Mouse (Mus musculus): ENCODE measurements around the gene Amd1. TPM values are rescaled to one million over a fixed set of nuclear protein-coding genes. Genes with fewer than 3 reads are reported as not detected.

The Amd1 gene
- polyA plus RNA-seq, 1 experiment from 2014 or later, result 43.2 TPM

DNA sequence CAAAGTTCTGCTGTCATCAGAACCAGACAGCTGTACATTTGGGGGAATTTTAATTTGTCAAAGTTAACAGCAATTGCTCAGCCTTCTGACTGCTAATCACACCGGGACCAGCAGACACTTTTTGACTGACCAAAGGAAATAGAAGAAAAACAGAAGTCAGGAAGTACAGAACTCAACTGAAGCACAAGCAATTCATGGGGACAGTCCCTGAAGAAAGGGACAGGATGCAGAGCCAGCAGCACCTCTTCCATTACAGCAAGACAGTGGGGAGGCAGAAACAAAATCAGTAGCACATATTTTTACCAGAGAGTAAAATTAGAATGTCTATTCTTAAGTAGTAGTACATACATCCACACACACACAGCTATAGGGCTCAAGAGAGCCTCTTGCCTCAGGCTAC, 15.2 kb downstream of the Amd1 start:
- WGBS, result 98% methylated on average over 1 of the region's 1 CpGs
- Histone ChIP-seq H3K36me3 (peaks cover 29% of the 10 kb centered on the region), H3K9ac (replicated peaks) (no peak overlapping the region), H3K4me3 (no peak overlapping the region), H3K27ac (replicated peaks) (no peak overlapping the region), H3K4me2 (replicated peaks) (no peak overlapping the region), H3K27me3 (no peaks in the 10 kb centered on the region), H3K9me3 (no peaks in the 10 kb centered on the region), H3K4me1 (peaks cover 3% of the 10 kb centered on the region; the same call in 1 of the 2 replicates)
- ATAC-seq (replicated peaks), result no peak

DNA sequence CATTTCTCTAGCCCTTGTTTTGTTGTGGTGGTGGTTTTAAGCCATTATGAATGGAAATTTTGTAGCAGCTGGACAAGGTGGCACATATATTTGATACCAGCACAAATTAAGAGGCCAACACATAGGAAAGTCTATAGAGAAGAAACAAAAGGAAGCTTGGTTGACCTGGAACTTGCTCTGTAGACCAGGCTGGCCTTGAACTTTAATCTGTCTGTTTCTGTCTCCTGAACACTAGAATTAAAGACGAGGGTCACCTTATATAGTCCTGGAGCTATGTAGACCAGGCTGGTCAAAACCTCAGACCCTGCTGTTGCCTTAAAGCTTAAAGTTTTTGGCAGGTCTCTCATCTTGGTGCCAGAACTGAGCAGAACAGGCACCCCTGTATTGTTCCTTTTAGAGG, 16.4 kb downstream of the Amd1 start:
- no peak for ATAC-seq (replicated peaks)
- Histone ChIP-seq H3K4me3 (no peak overlapping the region), H3K4me1 (peaks cover 3% of the 10 kb centered on the region; the same call in 1 of the 2 replicates), H3K9ac (replicated peaks) (no peak overlapping the region), H3K4me2 (replicated peaks) (no peak overlapping the region), H3K36me3 (peaks cover 19% of the 10 kb centered on the region), H3K27me3 (no peaks in the 10 kb centered on the region), H3K9me3 (no peaks in the 10 kb centered on the region), H3K27ac (replicated peaks) (no peak overlapping the region)
- WGBS, result 79% methylated on average over 1 of the region's 1 CpGs

DNA sequence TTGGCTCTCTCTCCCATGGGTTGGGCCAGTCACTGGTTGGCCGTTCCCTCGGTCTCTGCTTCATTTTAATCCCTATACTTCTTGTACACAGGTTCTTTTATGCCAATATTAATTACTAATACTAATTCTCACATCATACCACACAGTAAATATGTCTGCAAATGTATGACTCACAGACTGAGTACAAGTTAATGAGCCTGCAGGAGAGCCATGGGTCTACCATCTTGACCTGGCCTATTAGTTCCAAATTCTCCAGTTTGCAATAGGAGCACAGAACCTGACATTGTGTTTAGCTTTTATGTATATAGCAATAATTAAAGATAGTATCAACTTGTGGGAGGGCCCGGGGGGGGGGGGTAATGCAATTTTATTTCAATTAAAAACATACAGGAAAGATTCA, 17.0 kb downstream of the Amd1 start:
- ATAC-seq (replicated peaks), result peak; percentile 51; the same call in 1 of the 2 replicates
- 78% methylated on average over 3 of the region's 3 CpGs for WGBS
- H3K9me3 ChIP-seq, result no peaks in the 10 kb centered on the region

DNA sequence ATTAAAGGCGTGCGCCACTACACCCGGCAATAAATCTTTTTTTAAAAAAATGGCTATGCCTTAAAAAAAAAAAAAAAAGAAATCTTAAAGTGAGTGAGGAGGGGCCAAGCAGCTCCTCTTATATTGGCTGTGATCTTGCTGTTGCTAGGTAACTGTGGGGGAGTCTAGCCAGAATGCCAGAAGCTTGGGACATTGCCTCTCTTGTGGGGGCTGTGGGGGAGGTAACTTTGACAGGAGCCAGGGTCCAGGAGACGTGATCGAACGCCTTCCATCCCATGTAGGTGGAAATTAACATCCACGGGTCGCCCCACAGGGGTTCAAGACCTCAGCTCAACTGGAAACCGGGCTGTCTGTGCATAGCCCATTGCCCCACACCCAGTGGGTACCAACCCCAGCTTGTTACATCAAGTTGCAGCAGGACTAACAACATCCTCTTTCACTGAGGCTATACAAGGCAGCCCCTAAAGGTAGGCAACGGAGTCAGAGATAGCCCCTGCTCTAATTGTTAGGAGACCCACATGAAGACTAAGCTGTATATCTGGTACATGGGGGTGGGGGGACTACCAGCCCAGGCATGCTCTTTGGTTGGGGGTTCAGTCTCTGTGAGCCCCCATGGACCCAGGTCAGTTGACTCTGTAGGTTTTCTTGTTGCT, 17.7 kb downstream of the Amd1 start:
- Histone ChIP-seq H3K4me2 (replicated peaks) (no peak overlapping the region), H3K27ac (replicated peaks) (no peak overlapping the region), H3K36me3 (peaks cover 13% of the 10 kb centered on the region), H3K4me1 (peaks cover 3% of the 10 kb centered on the region; the same call in 1 of the 2 replicates), H3K9me3 (no peaks in the 10 kb centered on the region), H3K4me3 (no peak overlapping the region), H3K9ac (replicated peaks) (no peak overlapping the region), H3K27me3 (no peaks in the 10 kb centered on the region)
- peak; percentile 60 for ATAC-seq (replicated peaks)
- WGBS, result 79% methylated on average over 10 of the region's 10 CpGs

More for the DNA sequence above, 17.0 kb downstream of the Amd1 start:
- Histone ChIP-seq H3K36me3 (peaks cover 17% of the 10 kb centered on the region), H3K4me2 (replicated peaks) (no peak overlapping the region), H3K9ac (replicated peaks) (no peak overlapping the region), H3K4me1 (peaks cover 3% of the 10 kb centered on the region; the same call in 1 of the 2 replicates), H3K27ac (replicated peaks) (no peak overlapping the region), H3K4me3 (no peak overlapping the region), H3K27me3 (no peaks in the 10 kb centered on the region)

DNA sequence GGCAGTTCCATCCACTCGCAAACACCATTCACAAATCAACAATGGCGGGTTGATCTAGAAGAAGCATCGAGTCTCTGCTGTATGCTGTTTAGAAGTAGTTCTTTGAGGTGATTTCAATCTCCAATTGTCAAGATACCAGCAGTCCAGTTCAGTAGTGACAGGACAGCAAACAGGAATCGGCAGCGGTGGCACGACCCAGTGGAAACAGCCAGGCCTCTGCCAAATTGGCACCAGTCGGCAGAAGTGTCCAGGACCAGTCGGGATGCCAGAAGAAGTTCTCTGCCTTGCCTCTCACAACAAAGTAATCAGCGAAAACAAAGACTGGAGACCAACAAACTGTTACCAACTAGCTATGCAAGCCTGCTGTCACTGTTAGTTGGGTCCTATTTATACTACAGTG, 18.4 kb downstream of the Amd1 start:
- no peak overlapping the region for H3K4me3 ChIP-seq
- no peak overlapping the region for H3K4me2 ChIP-seq (replicated peaks)
- 90% methylated on average over 9 of the region's 9 CpGs for WGBS
- ATAC-seq (replicated peaks), result no peak
- no peak overlapping the region for H3K9ac ChIP-seq (replicated peaks)
- no peaks in the 10 kb centered on the region for H3K9me3 ChIP-seq
- H3K36me3 ChIP-seq, result peaks cover 12% of the 10 kb centered on the region
- H3K4me1 ChIP-seq, result peaks cover 3% of the 10 kb centered on the region; the same call in 1 of the 2 replicates
- H3K27me3 ChIP-seq, result no peaks in the 10 kb centered on the region
- no peak overlapping the region for H3K27ac ChIP-seq (replicated peaks)

DNA sequence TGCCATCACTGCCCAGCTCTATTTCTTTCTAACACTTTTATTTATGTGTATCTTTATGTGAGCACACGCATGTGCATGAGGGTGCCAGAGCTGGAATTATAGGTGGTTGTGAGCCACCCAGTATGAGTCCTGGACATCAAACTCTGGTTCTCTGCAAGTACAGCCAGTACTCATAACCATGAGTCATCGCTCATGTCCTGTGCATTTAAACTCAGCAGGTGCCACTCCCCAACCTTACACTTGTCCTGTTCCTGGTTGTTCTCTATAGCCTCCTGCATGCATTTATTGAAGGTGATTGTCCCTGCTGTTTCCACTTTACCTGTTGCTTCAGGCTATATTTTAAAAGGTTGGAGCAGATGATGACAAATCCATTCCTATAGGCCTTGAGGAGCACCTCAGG, 20.4 kb downstream of the Amd1 start:
- Histone ChIP-seq H3K4me2 (replicated peaks) (no peak overlapping the region), H3K4me3 (no peak overlapping the region), H3K27me3 (no peaks in the 10 kb centered on the region), H3K9me3 (no peaks in the 10 kb centered on the region), H3K36me3 (peaks cover 8% of the 10 kb centered on the region), H3K27ac (replicated peaks) (no peak overlapping the region), H3K4me1 (peaks cover 3% of the 10 kb centered on the region; the same call in 1 of the 2 replicates), H3K9ac (replicated peaks) (no peak overlapping the region)
- no peak for ATAC-seq (replicated peaks)
- 94% methylated on average over 2 of the region's 2 CpGs for WGBS

DNA sequence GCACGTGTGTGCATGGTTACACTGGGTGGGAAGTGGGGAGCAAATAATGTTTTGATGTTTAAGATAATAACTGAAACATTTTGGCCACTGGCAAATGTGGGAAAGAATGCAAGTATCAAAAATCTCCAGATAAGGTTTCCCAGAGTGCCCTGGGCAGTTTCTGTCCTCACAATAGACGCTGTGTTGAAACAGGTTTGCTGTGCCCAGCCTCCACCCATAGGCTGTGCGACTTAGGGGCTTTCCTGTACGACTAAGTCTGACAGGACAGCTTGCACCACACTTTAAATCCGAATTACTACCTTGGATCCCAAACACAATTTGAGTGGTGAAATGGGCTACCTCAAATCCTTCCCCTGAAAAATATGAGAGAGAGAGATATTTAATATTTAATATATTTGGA, 23.7 kb downstream of the Amd1 start:
- Histone ChIP-seq H3K36me3 (no peaks in the 10 kb centered on the region), H3K27me3 (no peaks in the 10 kb centered on the region), H3K4me3 (no peak overlapping the region), H3K27ac (replicated peaks) (no peak overlapping the region), H3K9me3 (no peaks in the 10 kb centered on the region), H3K9ac (replicated peaks) (no peak overlapping the region), H3K4me1 (no peaks in the 10 kb centered on the region), H3K4me2 (replicated peaks) (no peak overlapping the region)
- no peak for ATAC-seq (replicated peaks)
- WGBS, result 75% methylated on average over 5 of the region's 5 CpGs

DNA sequence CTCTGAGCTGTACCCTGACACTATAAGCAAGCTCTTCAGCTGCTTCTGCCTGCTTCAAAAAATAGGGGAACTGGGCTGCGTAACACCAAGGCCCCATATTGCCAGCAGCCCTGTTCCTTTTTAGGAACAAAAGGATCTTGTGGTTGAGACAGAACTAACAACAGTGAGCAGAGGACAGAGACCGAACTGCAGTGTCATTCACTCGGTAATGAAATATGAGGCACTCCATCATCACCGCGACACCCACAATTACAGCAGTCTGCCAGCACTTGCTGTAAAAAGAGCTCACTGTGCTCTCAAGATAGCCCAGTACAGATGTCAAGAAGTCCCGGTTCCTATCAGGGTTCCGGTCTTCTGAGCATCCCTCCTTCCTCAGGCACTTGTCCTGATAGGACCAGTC, 26.0 kb downstream of the Amd1 start:
- H3K36me3 ChIP-seq, result no peaks in the 10 kb centered on the region
- no peaks in the 10 kb centered on the region for H3K27me3 ChIP-seq
- no peaks in the 10 kb centered on the region for H3K4me1 ChIP-seq
- no peak overlapping the region for H3K9ac ChIP-seq (replicated peaks)
- 85% methylated on average over 7 of the region's 7 CpGs for WGBS
- H3K4me3 ChIP-seq, result no peak overlapping the region
- no peak overlapping the region for H3K4me2 ChIP-seq (replicated peaks)
- ATAC-seq (replicated peaks), result no peak
- no peaks in the 10 kb centered on the region for H3K9me3 ChIP-seq
- H3K27ac ChIP-seq (replicated peaks), result no peak overlapping the region

DNA sequence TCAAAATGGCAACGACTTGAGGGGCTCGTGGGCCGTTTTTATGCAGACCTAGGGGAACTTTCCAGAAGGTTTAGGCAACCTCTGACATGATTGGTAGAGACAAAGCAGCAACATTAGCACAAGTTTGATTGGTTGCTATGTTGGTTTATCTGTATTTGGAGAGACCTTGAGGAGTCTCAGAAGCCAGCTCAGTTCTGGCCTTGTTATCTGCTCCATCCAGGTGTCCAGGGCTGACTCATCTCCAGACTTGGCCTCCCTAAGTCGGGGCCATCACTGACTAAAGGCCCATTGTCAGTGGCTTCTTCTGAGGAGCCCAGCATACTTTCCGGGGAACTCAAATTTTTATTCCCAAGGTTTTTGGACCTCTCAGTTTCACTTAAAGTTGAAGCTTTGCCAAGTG, 28.0 kb downstream of the Amd1 start:
- no peak for ATAC-seq (replicated peaks)
- 87% methylated on average over 5 of the region's 5 CpGs for WGBS
- no peaks in the 10 kb centered on the region for H3K4me1 ChIP-seq

DNA sequence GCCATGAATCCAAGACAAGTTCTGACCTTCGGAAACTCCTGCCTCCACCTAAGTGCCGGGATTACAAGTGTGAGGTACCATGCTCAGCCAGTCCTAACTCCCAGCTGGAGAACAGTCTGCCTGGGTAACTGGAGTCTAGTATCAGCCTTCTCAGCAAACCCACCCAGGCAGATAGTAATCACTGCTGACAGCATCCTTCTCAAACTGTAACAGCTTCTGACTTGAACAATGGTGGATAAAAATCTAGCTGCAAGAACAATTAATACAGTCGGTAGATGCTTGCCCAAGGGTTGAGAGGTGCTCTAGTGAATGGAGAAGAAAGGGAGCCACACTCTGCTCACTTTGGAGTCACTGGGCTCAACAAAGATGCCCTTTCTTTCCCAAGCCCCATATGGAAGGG, 30.8 kb downstream of the Amd1 start:
- 84% methylated on average over 3 of the region's 3 CpGs for WGBS

More for the DNA sequence above, 28.0 kb downstream of the Amd1 start:
- Histone ChIP-seq H3K4me2 (replicated peaks) (no peak overlapping the region), H3K4me3 (no peak overlapping the region), H3K9me3 (no peaks in the 10 kb centered on the region), H3K27me3 (no peaks in the 10 kb centered on the region), H3K9ac (replicated peaks) (no peak overlapping the region), H3K27ac (replicated peaks) (no peak overlapping the region), H3K36me3 (no peaks in the 10 kb centered on the region)

DNA sequence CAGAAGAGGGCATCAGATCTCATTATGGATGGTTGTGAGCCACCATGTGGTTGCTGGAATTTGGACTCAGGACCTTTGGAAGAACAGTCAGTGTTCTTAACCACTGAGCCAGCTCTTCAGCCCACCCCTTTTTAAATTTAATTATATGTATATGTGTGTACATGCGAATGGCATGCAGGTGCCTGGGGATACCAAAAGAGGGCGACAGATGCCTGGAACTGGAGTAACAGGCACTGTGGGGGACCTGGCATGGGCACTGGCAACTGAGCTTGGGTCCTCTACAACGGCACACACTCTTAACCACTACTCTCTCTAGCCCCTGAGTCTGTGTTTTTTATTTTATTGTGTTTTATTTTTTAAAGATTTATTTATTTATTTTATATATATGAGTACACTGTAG, 37.1 kb downstream of the Amd1 start:
- no peak overlapping the region for H3K9ac ChIP-seq (replicated peaks)
- no peaks in the 10 kb centered on the region for H3K9me3 ChIP-seq
- ATAC-seq (replicated peaks), result no peak
- 93% methylated on average over 3 of the region's 3 CpGs for WGBS
- H3K27ac ChIP-seq (replicated peaks), result no peak overlapping the region
- H3K4me3 ChIP-seq, result no peak overlapping the region
- no peaks in the 10 kb centered on the region for H3K4me1 ChIP-seq
- no peaks in the 10 kb centered on the region for H3K27me3 ChIP-seq
- H3K4me2 ChIP-seq (replicated peaks), result no peak overlapping the region
- no peaks in the 10 kb centered on the region for H3K36me3 ChIP-seq

More for the DNA sequence above, 30.8 kb downstream of the Amd1 start:
- no peaks in the 10 kb centered on the region for H3K9me3 ChIP-seq
- H3K4me3 ChIP-seq, result no peak overlapping the region
- ATAC-seq (replicated peaks), result no peak
- no peak overlapping the region for H3K27ac ChIP-seq (replicated peaks)
- no peaks in the 10 kb centered on the region for H3K4me1 ChIP-seq
- no peak overlapping the region for H3K9ac ChIP-seq (replicated peaks)
- no peak overlapping the region for H3K4me2 ChIP-seq (replicated peaks)
- H3K27me3 ChIP-seq, result no peaks in the 10 kb centered on the region
- no peaks in the 10 kb centered on the region for H3K36me3 ChIP-seq

DNA sequence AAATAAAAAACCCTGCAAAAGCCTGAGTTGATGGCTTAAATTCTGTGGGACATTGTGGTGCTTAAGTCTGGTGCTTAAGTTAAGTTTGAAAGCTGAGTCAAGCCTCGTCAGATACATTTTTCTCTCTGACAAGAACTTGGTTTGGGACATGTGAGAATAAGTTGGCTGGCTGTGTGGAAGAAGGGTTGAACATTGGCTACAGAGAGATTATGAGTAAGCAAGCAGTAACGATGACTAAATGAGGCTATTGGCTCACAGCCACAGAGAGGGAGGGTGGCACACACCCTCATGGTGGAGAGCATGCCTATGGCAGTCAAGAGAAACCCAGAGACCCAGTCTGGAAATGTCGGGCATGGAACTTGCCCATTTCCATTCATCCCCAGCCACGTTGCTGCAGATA, 38.3 kb downstream of the Amd1 start:
- Histone ChIP-seq H3K4me2 (replicated peaks) (no peak overlapping the region), H3K36me3 (no peaks in the 10 kb centered on the region), H3K9ac (replicated peaks) (no peak overlapping the region), H3K4me3 (no peak overlapping the region), H3K27me3 (no peaks in the 10 kb centered on the region), H3K27ac (replicated peaks) (no peak overlapping the region), H3K4me1 (peaks cover 2% of the 10 kb centered on the region; the same call in 1 of the 2 replicates), H3K9me3 (no peaks in the 10 kb centered on the region)
- WGBS, result 65% methylated on average over 4 of the region's 4 CpGs
- no peak for ATAC-seq (replicated peaks)

DNA sequence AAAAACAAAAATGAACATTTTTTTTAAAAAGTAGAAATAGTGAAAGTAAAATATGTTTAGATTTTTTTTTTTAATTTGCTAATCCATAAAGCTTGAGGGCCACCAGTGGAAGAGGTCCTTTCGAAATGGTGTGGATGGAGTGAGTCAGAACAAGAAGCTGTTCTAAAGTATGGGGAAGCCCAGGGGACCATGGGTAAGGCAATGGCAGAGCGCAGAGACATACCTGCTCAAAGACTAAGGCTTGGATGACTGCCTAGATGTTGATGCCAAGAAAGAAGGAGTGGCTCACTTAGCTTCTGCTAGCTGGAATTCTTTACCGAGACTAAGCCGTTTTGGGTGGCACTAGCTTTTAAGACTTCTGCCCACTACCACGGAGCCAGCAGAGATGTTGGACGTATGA, 39.8 kb downstream of the Amd1 start:
- Histone ChIP-seq H3K4me3 (no peak overlapping the region), H3K36me3 (no peaks in the 10 kb centered on the region), H3K9me3 (no peaks in the 10 kb centered on the region), H3K4me1 (peaks cover 3% of the 10 kb centered on the region; the same call in 1 of the 2 replicates), H3K27ac (replicated peaks) (no peak overlapping the region), H3K27me3 (no peaks in the 10 kb centered on the region), H3K9ac (replicated peaks) (no peak overlapping the region), H3K4me2 (replicated peaks) (no peak overlapping the region)
- ATAC-seq (replicated peaks), result no peak
- 86% methylated on average over 6 of the region's 6 CpGs for WGBS

Measured in forebrain, embryonic 15.5 days (tissue).